Mouse (Mus musculus): Measurements from ENCODE around the gene Dnajc5.
"Not testable (repeated sequence)": the region's sequence is repeated elsewhere in the genome, so short reads cannot be mapped to it uniquely, and the experiment has no call there.

Gene Dnajc5

GRCm38 (mm10) chr2:181520118-181520935, at the start of gene Dnajc5:
Gene Dnajc5, plus strand, starts transcription at chr2:181520485.
- peak; percentile 98 for DNase-seq (ENCODE audit: extremely low read depth, insufficient read length, low spot score)

GRCm38 (mm10) chr2:181471246-181471645, 49.0 kb upstream of the Dnajc5 start:
- DNase-seq (ENCODE audit: extremely low read depth, insufficient read length, low spot score), result peak; percentile 49

GRCm38 (mm10) chr2:181472256-181472827, 47.9 kb upstream of the Dnajc5 start:
- DNase-seq (ENCODE audit: extremely low read depth, insufficient read length, low spot score), result no peak

GRCm38 (mm10) chr2:181483120-181483519, 37.2 kb upstream of the Dnajc5 start:
- DNase-seq (ENCODE audit: extremely low read depth, insufficient read length, low spot score), result no peak

- peak; percentile 52 for DNase-seq (ENCODE audit: extremely low read depth, insufficient read length, low spot score)
Measured at GRCm38 (mm10) chr2:181483562-181484318, 36.5 kb upstream of the Dnajc5 start.

- no peak for DNase-seq (ENCODE audit: extremely low read depth, insufficient read length, low spot score)
Measured at GRCm38 (mm10) chr2:181484456-181485233, 35.6 kb upstream of the Dnajc5 start.

GRCm38 (mm10) chr2:181485741-181486140, 34.5 kb upstream of the Dnajc5 start:
- no peak for DNase-seq (ENCODE audit: extremely low read depth, insufficient read length, low spot score)

GRCm38 (mm10) chr2:181487338-181488277, 32.7 kb upstream of the Dnajc5 start:
- DNase-seq (ENCODE audit: extremely low read depth, insufficient read length, low spot score), result no peak

- DNase-seq (ENCODE audit: extremely low read depth, insufficient read length, low spot score), result no peak
Measured at GRCm38 (mm10) chr2:181491432-181492205, 28.7 kb upstream of the Dnajc5 start.

- no peak for DNase-seq (ENCODE audit: extremely low read depth, insufficient read length, low spot score)
Measured at GRCm38 (mm10) chr2:181492206-181492605, 28.1 kb upstream of the Dnajc5 start.

GRCm38 (mm10) chr2:181493156-181493927, 26.9 kb upstream of the Dnajc5 start, which contains the start of gene Abhd16b:
Gene Abhd16b, plus strand, starts transcription at chr2:181493206.
- no peak for DNase-seq (ENCODE audit: extremely low read depth, insufficient read length, low spot score)

GRCm38 (mm10) chr2:181494266-181494945, 25.9 kb upstream of the Dnajc5 start:
- DNase-seq (ENCODE audit: extremely low read depth, insufficient read length, low spot score), result peak; percentile 75

GRCm38 (mm10) chr2:181495845-181496244, 24.4 kb upstream of the Dnajc5 start:
- DNase-seq (ENCODE audit: extremely low read depth, insufficient read length, low spot score), result not testable (repeated sequence)

GRCm38 (mm10) chr2:181496281-181496680, 24.0 kb upstream of the Dnajc5 start:
- no peak for DNase-seq (ENCODE audit: extremely low read depth, insufficient read length, low spot score)

- DNase-seq (ENCODE audit: extremely low read depth, insufficient read length, low spot score), result peak; percentile 98
Measured at GRCm38 (mm10) chr2:181496831-181497547, 23.3 kb upstream of the Dnajc5 start, which contains the start of gene Tpd52l2. Gene Tpd52l2, plus strand, starts transcription at chr2:181497142.

GRCm38 (mm10) chr2:181497548-181497875, 22.8 kb upstream of the Dnajc5 start:
- DNase-seq (ENCODE audit: extremely low read depth, insufficient read length, low spot score), result no peak

- no peak for DNase-seq (ENCODE audit: extremely low read depth, insufficient read length, low spot score)
Measured at GRCm38 (mm10) chr2:181498644-181499043, 21.6 kb upstream of the Dnajc5 start.
